Mouse (Mus musculus): ENCODE measurements around the gene Dapk2. TPM values are rescaled to one million over a fixed set of nuclear protein-coding genes. Genes with fewer than 3 reads are reported as not detected.

Gene Dapk2
- polyA plus RNA-seq, 1 experiment: 22.8 TPM

DNA sequence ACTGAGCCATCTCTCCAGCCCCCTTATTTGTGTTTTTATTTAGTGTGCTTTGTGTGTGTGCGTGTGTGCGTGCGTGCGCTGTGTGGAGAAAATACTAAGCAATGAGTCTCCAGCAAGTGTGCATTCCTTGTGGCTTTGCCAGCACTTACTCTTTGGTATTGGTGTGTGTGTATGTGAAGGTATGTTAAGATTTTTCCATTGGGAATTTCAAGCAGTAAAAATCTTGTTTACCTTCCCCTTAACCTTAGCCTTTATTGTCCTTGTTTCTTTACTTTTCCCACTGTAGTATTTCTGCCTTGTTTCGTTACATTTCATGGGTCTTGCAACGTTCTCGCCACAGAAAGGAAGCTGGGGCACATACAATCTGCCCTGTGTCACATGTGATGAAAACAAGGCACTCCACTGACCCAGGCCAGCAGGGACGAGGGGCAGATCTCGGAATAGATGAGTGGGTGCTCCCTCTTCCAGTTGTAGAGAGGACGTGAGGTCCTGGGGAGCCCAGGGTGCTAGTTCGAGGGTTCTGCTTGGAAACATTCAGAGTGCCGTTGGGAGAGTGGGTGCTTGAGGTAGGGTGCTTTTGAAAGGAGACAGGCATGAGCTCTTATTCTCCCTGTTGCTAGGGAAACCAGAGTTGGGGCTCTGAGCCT is 13.4 kb downstream of the Dapk2 start:
- no peak for TF ChIP-seq CTCF (IDR thresholded peaks at IDR 0.05; ENCODE audit: control insufficient read depth, insufficient read depth, insufficient read length)
- no peak for TF ChIP-seq FOSL1 (IDR thresholded peaks at IDR 0.05; ENCODE audit: insufficient read depth, low read length, poor library complexity, severe bottlenecking)
- no peak for TF ChIP-seq USF1 (IDR thresholded peaks at IDR 0.05; ENCODE audit: low read depth)
- TF ChIP-seq MAX (IDR thresholded peaks at IDR 0.05): no peak
- Histone ChIP-seq H3ac (ENCODE audit: control insufficient read depth, insufficient read length, low read depth) (no peak overlapping the region), H3K4me3 (ENCODE audit: insufficient read depth, poor library complexity, severe bottlenecking) (no peak overlapping the region), H3K79me2 (ENCODE audit: control insufficient read depth, insufficient read depth) (no peaks in the 10 kb centered on the region), H3K79me3 (ENCODE audit: low read depth) (no peaks in the 10 kb centered on the region), H3K36me3 (ENCODE audit: control insufficient read depth, insufficient read depth) (no peaks in the 10 kb centered on the region), H3K27me3 (ENCODE audit: control insufficient read depth, insufficient read depth, insufficient read length) (no peaks in the 10 kb centered on the region)

DNA sequence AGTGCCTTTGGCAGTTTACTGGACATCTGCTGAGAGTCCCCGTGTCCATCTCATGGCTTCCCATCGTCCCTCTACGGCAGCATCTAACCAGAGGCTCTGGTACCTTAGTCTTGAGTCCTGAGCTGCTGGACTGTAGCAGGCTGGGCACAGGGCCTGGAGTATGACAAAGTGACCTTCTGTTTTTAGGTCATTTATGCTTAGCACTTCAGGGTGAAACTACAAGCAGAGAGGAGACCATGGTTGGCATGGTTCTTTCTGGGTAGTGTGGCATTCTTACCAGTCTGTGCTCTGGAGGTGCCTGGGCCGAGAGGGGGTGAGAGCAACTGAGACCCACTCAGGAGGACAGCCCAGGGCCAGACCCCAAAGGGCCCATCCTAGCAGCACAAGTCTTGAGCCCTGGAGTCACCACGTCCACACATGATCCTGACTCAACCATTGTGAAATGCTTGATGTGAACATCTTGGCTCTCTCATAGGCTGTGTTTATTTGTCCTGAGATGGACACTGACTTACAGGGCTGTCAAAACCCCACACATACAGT is 15.4 kb downstream of the Dapk2 start:
- TF ChIP-seq USF1 (IDR thresholded peaks at IDR 0.05; ENCODE audit: low read depth): no peak
- no peak for TF ChIP-seq MYOG (IDR thresholded peaks at IDR 0.05; ENCODE audit: control insufficient read depth, extremely low read depth, insufficient read length)
- TF ChIP-seq MAX (IDR thresholded peaks at IDR 0.05): no peak
- no peak for TF ChIP-seq MYOD1 (IDR thresholded peaks at IDR 0.05; ENCODE audit: control insufficient read depth, insufficient read length, low read depth)
- no peak for TF ChIP-seq CEBPB (IDR thresholded peaks at IDR 0.05; ENCODE audit: low read depth)
- TF ChIP-seq FOSL1 (IDR thresholded peaks at IDR 0.05; ENCODE audit: insufficient read depth, low read length, poor library complexity, severe bottlenecking): no peak
- no peak for TF ChIP-seq CTCF (IDR thresholded peaks at IDR 0.05; ENCODE audit: control insufficient read depth, insufficient read depth, insufficient read length)
- no peaks in the 10 kb centered on the region for H3K36me3 ChIP-seq (ENCODE audit: control insufficient read depth, insufficient read depth)
- H3K79me2 ChIP-seq (ENCODE audit: control insufficient read depth, insufficient read depth): no peaks in the 10 kb centered on the region
- H3K27me3 ChIP-seq (ENCODE audit: control insufficient read depth, insufficient read depth, insufficient read length): no peaks in the 10 kb centered on the region
- no peak overlapping the region for H3ac ChIP-seq (ENCODE audit: control insufficient read depth, insufficient read length, low read depth)
- H3K4me3 ChIP-seq (ENCODE audit: insufficient read depth, poor library complexity, severe bottlenecking): no peak overlapping the region
- H3K79me3 ChIP-seq (ENCODE audit: low read depth): no peaks in the 10 kb centered on the region

DNA sequence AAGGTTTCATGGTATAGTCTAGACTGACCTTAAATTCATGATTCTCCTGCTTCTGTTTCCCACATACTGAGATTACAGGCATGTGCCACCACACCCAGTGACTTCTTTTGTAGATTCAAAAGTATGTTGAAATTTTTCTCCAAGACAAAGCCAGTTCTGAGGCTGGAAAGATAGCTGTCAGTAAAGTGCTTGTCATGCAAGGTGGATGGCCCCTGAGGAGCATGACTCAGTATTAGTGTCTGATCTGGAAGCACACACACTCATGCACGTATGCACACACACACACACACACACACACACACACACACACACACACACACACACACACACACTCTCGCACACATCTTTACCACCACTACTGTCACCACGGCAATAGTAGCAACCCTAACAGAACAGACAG is 17.0 kb downstream of the Dapk2 start:
- no peaks in the 10 kb centered on the region for H3K79me2 ChIP-seq (ENCODE audit: control insufficient read depth, insufficient read depth)
- no peaks in the 10 kb centered on the region for H3K79me3 ChIP-seq (ENCODE audit: low read depth)
- no peak overlapping the region for H3K4me3 ChIP-seq (ENCODE audit: insufficient read depth, poor library complexity, severe bottlenecking)
- H3K27me3 ChIP-seq (ENCODE audit: control insufficient read depth, insufficient read depth, insufficient read length): no peaks in the 10 kb centered on the region
- no peak for TF ChIP-seq CTCF (IDR thresholded peaks at IDR 0.05; ENCODE audit: control insufficient read depth, insufficient read depth, insufficient read length)
- TF ChIP-seq FOSL1 (IDR thresholded peaks at IDR 0.05; ENCODE audit: insufficient read depth, low read length, poor library complexity, severe bottlenecking): no peak
- no peak for TF ChIP-seq MAX (IDR thresholded peaks at IDR 0.05)
- no peak for TF ChIP-seq CEBPB (IDR thresholded peaks at IDR 0.05; ENCODE audit: low read depth)
- H3ac ChIP-seq (ENCODE audit: control insufficient read depth, insufficient read length, low read depth): no peak overlapping the region
- no peaks in the 10 kb centered on the region for H3K36me3 ChIP-seq (ENCODE audit: control insufficient read depth, insufficient read depth)

DNA sequence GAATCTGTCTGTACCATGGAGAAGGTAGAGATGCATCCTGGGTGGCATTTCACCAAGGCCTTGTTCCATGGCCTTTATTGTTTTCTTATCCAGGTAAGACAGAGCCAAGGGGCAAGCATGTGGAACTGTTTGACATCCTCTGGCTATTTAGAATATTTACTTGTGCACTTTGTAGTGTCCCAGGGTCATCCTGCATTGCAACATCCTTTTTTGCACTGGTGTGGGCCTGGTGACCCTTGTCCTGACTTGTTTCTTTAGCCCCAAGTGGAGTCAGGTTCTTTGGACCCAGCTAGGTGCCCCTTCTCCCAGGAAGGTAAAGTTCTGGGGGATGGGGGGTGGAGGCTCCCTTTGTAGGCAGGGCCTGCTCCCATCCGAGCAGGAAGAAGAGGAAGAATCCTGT is 20.0 kb downstream of the Dapk2 start:
- H3K4me3 ChIP-seq (ENCODE audit: insufficient read depth, poor library complexity, severe bottlenecking): no peak overlapping the region
- no peaks in the 10 kb centered on the region for H3K79me2 ChIP-seq (ENCODE audit: control insufficient read depth, insufficient read depth)
- H3K79me3 ChIP-seq (ENCODE audit: low read depth): no peaks in the 10 kb centered on the region
- no peak overlapping the region for H3ac ChIP-seq (ENCODE audit: control insufficient read depth, insufficient read length, low read depth)
- TF ChIP-seq MYOG (IDR thresholded peaks at IDR 0.05; ENCODE audit: control insufficient read depth, extremely low read depth, insufficient read length) (no peak), CTCF (IDR thresholded peaks at IDR 0.05; ENCODE audit: control insufficient read depth, insufficient read depth, insufficient read length) (no peak), MAX (IDR thresholded peaks at IDR 0.05) (no peak), FOSL1 (IDR thresholded peaks at IDR 0.05; ENCODE audit: insufficient read depth, low read length, poor library complexity, severe bottlenecking) (no peak), MYOD1 (IDR thresholded peaks at IDR 0.05; ENCODE audit: control insufficient read depth, insufficient read length, low read depth) (no peak), CEBPB (IDR thresholded peaks at IDR 0.05; ENCODE audit: low read depth) (no peak), USF1 (IDR thresholded peaks at IDR 0.05; ENCODE audit: low read depth) (no peak)
- no peaks in the 10 kb centered on the region for H3K36me3 ChIP-seq (ENCODE audit: control insufficient read depth, insufficient read depth)
- H3K27me3 ChIP-seq (ENCODE audit: control insufficient read depth, insufficient read depth, insufficient read length): no peaks in the 10 kb centered on the region

DNA sequence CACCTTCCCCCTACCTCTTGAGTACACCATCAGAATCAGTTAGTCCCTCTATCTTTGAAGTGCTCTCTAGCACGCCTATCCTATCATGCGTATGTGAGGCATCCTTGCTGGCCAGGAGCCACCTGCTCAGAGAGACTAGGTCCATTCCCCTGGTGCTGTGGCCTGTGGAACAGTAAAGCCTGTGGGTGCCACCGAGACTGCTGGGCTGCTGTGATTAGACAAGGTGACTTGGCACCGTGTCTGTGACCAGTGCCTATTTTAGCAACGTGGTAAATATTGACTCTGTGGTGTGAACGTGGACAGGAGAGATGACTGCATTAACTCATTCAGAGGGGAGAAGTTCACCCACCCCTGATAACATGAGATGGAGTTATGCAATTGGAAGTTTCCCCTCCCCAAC is 21.8 kb downstream of the Dapk2 start:
- no peak for TF ChIP-seq MAX (IDR thresholded peaks at IDR 0.05)

DNA sequence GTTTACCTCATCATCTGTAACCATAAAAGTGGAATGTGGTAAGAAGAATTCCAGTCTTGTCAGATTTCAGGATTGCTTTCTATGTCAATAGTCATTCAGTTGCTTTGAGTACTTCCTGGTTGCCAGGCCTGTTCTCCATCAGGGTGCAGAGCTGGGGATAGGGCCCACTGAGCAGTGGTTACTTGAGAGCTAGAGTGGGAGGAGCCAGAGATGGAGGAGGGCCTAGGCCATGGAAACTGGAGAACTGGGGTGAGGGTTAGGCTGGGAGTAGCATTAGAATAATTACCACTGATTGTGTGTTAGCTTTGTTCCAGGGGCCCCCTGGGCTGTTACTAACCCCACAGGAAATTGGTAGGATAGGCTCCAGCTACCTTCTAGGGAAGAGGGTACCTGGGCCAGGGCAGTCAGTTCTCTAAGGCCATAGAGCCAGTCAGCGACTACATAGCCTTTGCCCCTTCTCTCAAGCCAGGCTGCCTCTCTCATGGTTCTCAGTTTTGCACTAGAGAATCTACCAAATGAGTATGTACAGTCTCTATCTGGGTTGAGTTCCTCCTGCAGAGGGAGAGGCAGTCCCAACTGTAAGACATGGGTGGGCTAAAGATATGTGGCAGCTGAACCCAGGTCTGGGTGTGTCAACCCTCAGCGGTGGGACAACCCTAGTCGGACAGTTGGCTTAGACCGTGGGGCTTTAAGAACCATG is 23.3 kb downstream of the Dapk2 start:
- H3K36me3 ChIP-seq (ENCODE audit: control insufficient read depth, insufficient read depth): no peaks in the 10 kb centered on the region
- no peaks in the 10 kb centered on the region for H3K79me2 ChIP-seq (ENCODE audit: control insufficient read depth, insufficient read depth)
- TF ChIP-seq MYOG (IDR thresholded peaks at IDR 0.05; ENCODE audit: control insufficient read depth, extremely low read depth, insufficient read length) (no peak), MYOD1 (IDR thresholded peaks at IDR 0.05; ENCODE audit: control insufficient read depth, insufficient read length, low read depth) (no peak)
- H3K4me3 ChIP-seq (ENCODE audit: insufficient read depth, poor library complexity, severe bottlenecking): no peak overlapping the region
- H3K27me3 ChIP-seq (ENCODE audit: control insufficient read depth, insufficient read depth, insufficient read length): no peaks in the 10 kb centered on the region
- H3K79me3 ChIP-seq (ENCODE audit: low read depth): no peaks in the 10 kb centered on the region
- H3ac ChIP-seq (ENCODE audit: control insufficient read depth, insufficient read length, low read depth): no peak overlapping the region

More for the DNA sequence above, 21.8 kb downstream of the Dapk2 start:
- no peak overlapping the region for H3K4me3 ChIP-seq (ENCODE audit: insufficient read depth, poor library complexity, severe bottlenecking)
- H3K79me3 ChIP-seq (ENCODE audit: low read depth): no peaks in the 10 kb centered on the region
- H3ac ChIP-seq (ENCODE audit: control insufficient read depth, insufficient read length, low read depth): no peak overlapping the region
- no peaks in the 10 kb centered on the region for H3K36me3 ChIP-seq (ENCODE audit: control insufficient read depth, insufficient read depth)
- H3K79me2 ChIP-seq (ENCODE audit: control insufficient read depth, insufficient read depth): no peaks in the 10 kb centered on the region
- no peaks in the 10 kb centered on the region for H3K27me3 ChIP-seq (ENCODE audit: control insufficient read depth, insufficient read depth, insufficient read length)

All from C2C12 (cell line).